Mouse (Mus musculus): ENCODE results near the gene Cldn15. TPM values are rescaled to one million over a fixed set of nuclear protein-coding genes. Genes with fewer than 3 reads are reported as not detected.

Cldn15 gene
- total RNA-seq, 2 experiments from 2014 or later, result 1.6 TPM

DNA sequence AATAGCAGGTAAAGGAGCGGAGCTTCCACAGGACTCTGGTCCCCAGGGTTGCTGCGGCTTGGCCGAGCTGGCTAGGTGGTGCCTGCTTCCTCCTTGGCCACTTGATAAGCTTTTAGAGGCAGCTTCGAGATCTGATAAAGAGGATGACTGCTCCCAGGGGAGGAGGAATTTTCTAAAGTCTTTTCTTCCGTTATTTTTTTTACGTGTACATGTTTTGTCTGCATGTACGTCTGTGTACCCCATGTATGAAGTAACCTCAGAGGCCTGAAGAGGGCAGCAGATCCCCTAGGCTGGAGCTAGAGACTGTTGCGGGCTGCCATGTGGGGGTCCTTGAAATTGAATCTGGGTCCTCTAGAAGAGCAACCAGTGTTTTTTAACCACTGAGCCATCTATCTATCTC, 14.6 kb downstream of the Cldn15 start:
- DNase-seq (ENCODE audit: low spot score), result no peak

DNA sequence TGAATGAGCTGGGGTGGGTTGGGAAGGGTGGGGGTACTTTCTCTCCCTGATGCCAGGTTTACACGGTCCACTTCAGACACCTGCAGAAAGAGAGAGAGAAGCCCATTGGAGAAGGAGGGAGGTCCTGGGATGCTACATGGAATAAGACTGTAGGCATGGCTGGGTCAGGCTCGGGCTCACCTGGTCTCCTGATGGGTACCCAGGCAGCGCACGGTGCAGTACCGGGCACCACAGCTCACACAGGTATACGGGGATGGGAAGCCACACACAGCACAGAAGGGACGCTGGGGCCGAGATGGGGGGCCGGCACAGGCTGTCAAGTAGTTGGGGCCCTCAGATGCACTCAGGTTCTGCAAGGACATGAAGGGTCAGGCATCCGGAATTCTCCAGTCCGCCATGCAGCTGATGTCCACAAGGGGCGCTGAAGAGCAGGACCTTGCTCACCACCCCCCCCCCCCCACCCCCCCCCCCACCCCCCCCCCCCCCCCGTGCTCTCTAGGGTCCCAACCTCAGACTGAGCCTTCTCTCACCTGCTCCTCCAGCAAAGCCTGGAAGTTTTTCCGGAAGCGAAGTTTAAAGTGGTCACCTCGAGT, 16.0 kb downstream of the Cldn15 start:
- DNase-seq (ENCODE audit: low spot score), result peak; percentile 39

DNA sequence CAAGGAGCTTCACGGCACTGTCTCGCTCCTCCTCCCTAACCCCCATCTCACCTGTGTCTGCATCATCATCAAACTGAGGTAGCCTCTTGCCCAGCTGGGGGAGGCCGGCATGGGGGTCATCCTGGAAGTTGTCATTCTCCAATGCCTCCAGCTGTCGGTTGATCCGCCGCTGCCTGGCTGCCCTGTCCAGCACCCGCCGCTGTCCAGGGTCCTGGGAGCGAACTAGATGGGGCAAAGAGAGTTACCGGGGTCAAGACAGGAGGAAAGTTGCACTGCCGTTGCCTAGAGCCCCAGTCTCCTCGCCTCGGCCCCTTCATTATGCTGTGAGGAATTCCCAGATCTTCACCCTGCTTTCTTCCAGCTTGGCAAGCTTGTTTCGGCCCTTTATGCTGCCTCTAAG, 18.4 kb downstream of the Cldn15 start:
- DNase-seq (ENCODE audit: low spot score), result no peak

DNA sequence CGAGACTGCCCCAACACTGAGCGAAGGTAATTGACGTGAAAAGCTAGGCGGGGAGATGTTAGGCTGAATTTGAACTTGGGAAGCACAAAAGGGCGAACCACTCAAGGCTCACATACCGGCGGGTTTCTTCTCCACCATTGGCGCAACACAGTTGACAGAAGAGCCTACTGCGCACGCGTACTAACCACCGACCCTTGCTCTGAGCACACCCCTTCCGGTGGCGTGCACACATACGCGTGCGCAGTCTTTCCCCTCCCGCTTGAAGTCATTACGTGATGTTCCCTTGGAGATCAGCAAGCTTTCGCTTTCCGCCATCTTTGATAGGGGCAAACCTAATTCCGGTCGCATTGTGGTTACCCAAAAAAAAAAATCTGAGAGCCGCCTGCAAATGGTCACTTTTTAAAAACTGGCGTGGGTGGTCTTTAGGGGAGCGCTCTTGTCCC, 20.3 kb downstream of the Cldn15 start, which contains the start of gene Plod3:
Plod3 (plus strand) TSS at position 325 of the 443 bp plus-strand sequence.
- DNase-seq (ENCODE audit: low spot score), result peak; percentile 97

DNA sequence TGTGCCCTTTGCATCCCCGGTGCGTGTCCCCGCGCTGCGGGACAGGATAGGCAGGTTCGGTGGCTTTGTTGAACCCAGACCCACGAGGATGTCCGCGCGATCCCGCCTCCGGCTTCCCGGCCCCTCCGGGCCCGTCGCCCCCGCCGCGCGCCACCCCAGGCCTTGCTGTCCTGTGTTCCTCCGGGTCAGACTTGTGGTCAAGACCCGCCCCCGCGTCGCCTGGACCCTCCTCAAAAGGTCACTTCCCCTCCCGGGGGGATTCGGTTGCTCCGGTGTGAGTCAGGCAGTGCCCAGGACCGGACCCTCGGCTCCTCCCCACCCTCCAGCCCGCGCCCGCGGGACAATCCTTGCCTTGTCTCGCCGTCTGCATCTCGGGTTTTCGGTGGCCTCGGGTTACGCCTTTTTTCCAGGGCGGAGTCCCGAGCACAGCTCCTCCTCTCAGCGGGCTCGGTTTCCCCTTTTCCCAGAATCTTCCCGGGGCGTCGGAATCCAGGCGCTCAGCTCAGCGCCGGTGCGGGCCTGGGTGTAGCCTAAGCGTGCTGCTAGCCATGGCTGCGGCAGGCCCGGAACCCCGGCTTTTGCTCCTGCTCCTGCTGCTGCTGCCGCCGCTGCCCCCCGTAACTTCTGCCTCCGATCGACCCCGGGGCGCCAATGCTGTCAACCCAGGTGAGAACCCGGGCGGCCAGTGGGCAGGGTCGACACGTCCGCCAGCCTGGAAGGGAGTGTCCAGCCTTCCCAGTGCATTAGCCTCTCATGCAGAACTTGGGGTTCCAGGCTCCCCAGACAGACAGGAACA, 20.9 kb downstream of the Cldn15 start:
- peak; percentile 83 for DNase-seq (ENCODE audit: low spot score)

DNA sequence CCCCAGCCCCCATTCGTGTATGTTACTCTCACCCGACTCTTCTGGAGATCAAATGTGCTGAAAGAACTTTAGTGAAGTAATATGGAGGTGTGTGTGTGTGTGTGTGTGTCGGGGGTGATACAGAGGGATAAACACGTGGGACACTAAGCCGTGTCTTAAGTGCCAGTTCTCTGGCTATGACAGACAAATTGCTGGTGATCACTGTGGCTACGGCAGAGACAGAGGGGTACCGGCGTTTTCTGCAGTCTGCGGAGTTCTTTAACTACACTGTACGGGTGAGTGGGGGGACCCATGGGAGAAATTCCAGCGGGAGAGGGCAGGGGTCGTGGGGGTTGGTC, 21.5 kb downstream of the Cldn15 start, which contains the start of gene Znhit1:
Znhit1 (minus strand) TSS at position 88 of the 338 bp plus-strand sequence.
- no peak for DNase-seq (ENCODE audit: low spot score)

DNA sequence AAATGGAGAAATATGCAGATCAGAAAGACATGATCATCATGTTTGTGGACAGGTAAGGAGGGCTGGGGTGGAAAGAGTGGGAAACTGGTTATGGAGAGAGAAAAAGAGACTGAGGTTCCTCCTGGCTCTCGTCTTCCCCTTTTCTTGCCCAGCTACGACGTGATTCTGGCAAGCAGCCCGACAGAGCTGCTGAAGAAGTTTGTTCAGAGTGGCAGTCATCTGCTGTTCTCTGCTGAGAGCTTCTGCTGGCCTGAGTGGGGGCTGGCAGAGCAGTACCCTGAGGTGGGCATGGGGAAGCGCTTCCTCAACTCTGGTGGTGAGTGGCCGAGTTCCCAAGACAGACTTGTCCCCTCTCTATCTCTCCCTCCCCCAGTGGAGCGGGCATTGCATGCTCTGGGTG, 22.0 kb downstream of the Cldn15 start:
- no peak for DNase-seq (ENCODE audit: low spot score)

DNA sequence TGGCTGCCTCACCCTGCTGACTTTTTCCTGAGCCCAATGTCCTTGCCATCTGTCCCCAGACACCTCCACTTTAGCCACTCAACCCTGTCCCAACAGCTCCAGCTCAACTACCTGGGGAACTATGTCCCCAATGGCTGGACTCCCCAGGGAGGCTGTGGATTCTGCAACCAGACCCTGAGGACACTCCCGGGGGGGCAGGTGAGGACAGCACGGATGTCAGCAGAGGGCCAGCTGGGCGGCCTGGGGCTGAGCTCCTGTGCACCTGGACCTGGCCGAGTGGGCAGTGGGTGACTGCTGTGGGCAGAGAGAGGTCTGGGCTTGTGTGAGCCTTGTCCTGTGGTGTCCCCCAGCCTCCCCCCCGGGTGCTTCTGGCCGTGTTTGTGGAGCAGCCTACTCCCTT, 23.4 kb downstream of the Cldn15 start:
- no peak for DNase-seq (ENCODE audit: low spot score)

DNA sequence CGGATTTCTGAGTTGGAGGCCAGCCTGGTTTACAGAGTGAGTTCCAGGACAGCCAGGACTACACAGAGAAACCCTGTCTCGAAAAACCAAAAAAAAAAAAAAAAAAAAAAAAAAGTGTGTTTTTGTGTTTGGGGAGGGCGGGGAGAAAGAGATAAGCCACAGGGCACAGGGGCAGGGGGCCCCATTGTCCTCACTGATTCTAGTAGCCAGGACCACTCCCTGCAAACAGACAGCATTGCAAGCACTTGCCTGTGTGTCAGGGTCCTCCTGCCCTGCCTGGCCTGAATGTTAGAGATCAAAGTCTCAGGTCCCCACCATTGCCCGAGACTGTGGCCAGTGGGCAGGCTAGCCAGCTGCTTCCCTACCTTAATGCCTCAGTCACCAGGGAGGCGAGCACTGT, 33.0 kb downstream of the Cldn15 start:
- no peak for DNase-seq (ENCODE audit: low spot score)

DNA sequence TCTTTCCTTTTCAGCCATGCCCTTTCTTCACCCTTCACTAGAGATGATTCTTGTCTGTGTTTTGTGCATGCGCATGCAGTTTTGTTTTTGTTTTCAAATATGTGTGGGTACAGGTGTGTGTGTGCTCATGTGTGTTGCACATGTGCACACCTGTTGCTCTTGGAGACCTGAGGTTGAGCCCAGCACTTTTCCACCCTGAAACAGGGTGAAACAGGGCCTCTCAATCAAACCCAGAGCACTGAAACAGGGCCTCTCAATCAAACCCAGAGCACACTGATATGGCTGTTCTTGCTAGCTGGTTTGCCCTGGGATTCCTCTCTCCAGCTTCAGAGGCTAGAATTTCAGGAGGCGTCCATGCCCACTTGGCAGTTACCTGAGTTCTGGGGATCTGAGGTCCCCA, 34.2 kb downstream of the Cldn15 start:
- DNase-seq (ENCODE audit: low spot score), result no peak

DNA sequence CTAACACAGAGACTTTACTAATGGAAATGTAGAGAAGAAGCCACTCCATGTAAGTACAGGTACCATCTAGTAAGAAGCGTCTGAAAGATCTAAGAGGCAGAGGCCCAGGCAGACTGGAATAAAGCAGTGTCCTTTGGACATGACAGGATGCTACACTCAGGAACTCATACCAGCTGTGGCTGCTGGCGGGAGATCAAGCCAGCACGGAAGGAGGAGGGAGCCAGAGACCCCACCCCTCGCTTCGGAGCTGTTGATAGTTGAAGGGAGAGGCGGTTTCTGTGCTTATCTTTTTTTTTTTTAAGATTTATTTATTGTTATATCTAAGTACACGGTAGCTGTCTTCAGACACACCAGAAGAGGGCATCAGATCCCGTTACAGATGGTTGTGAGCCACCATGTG, 40.9 kb downstream of the Cldn15 start:
- no peak for DNase-seq (ENCODE audit: low spot score)

DNA sequence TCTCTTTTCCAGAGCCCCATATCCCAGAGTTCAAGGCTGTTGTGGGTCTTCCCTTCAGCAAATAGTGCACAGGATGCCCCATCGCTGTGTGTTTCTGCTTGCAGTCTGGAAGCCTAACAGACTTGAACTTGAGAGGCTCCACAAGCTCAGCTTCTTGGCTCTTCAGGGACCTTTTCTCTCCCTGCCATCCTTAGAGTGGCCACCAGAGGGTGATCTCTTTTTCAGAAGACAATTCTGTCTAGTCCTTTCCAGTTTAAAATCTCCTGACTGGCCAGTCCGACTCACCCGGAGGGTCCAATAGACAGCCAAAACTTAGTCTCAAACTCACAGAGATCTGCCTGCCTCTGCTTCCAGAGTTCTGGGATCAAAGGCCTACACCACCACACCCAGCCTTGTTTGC, 43.6 kb downstream of the Cldn15 start:
- DNase-seq (ENCODE audit: low spot score), result no peak

DNA sequence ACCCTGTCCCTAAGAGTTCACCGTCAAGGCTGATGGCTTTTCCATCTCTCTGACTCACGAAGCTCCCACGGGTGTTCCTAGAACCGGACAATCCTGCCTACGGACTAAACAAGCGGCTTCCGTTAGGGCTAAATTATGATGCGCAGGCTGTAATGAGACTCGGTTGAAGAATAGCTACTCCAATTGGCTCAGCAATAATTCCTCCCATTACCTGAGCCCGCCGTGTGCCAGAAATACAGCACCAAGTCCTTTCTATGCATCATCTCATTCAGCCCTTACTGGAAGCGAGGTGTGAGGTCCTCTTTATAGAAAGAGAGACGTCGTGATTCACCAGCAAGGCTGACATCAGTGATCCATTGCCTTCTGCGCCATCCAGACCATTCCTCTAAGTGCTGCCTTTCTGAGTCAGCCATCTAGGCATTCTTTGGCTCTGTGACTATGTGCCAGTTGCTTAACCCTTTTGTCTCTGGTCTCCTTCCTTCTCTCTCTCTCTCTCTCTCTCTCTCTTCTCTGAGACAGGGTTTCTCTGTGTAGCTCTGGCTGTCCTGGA, 46.1 kb downstream of the Cldn15 start:
- no peak for DNase-seq (ENCODE audit: low spot score)

DNA sequence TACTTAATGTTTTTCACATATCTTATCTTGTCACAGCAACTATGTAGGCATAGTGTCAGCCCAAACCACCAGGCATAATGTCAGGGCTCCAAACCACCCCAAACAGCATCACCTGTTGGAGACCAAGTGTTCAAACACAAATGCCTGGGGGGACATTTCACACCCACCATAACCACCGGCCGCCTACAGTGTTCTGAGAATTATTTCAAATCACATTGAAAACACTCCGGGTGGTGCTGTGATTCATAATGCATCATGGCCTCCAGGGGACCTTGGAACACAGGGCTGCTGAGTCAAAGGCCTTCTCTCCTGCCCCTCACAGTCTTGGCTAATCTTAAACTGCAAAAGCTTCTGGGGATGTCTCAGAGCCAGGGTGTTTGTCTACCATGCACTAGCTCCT, 49.5 kb downstream of the Cldn15 start:
- no peak for DNase-seq (ENCODE audit: low spot score)

DNA sequence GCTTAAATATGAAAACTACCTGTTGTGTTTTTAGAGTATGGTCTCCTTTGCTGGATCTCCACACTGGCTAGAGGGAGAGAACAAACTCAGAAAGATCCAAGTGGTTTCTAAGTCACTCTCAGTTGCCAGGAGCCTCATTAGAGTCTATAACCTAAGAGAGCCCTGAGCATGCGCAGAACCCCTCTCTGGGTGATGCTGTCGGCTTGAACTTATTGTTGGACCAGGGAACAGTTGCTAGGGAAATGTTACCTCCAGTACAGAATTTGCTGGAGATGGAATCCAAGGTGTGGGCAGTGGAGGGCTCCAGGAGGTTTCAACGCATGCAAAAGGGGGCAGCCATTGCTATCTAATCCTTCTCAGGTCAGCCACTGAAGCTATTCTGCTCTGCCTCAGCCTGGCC, 57.9 kb downstream of the Cldn15 start:
- DNase-seq (ENCODE audit: low spot score), result no peak

DNA sequence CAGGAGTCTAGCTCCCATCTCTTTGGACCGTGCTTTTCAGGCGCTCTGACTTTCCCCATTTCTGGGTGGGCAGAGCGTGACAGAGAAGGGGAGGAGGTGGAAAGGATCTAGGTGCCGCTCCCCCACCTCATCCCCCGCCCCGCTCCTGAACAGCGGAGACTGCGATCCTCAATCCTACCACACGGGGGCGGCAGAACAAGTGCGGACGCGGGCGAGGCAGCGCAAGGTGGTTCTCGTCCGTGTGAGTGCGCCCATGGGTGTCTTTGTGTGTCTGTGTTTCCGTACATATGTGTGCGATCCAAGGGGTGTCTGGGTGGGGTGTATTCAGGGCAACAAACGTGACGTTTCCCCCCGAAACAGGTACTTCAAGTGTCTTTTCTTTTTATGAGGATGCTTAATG, 58.7 kb downstream of the Cldn15 start:
- DNase-seq (ENCODE audit: low spot score), result peak; percentile 72

Small RNAs within 50 kb of the gene (microRNA-seq; reads per million reads assigned to microRNA genes)
- gene Mir702, result 15.3 reads per million, percentile 30 among the genes with 10 or more reads in this experiment

Other genes starting within 250 kb of the Cldn15 start
- gene Col26a1, start 83.4 kb upstream of the Cldn15 start, total RNA-seq (2021), result under 1 TPM; 0.31 to 0.75 TPM
- gene Ift22, start 58.5 kb upstream of the Cldn15 start, total RNA-seq (2021), result 1 to 10 TPM; 4.4 to 5.3 TPM
- gene Fis1, start 13.3 kb upstream of the Cldn15 start, total RNA-seq (2021), result 100 to 1,000 TPM; 173 to 186 TPM
- gene Plod3, start 20.4 kb downstream of the Cldn15 start, total RNA-seq (2021), result 10 to 100 TPM; 16.8 to 19.7 TPM
- gene Znhit1, start 21.4 kb downstream of the Cldn15 start, total RNA-seq (2021), result 10 to 100 TPM; 73.3 to 76.9 TPM
- gene Vgf, start 59.8 kb downstream of the Cldn15 start, total RNA-seq (2021), result not detected
- gene Ap1s1, start 79.5 kb downstream of the Cldn15 start, total RNA-seq (2021), result 10 to 100 TPM; 14.0 to 17.1 TPM
- 1 to 10 TPM; 4.9 to 5.5 TPM for gene Serpine1, start 105.7 kb downstream of the Cldn15 start, total RNA-seq (2021)
- gene Trim56, start 149.6 kb downstream of the Cldn15 start, total RNA-seq (2021), result 1 to 10 TPM; 7.4 to 8.0 TPM
- not detected for gene Muc3, start 182.7 kb downstream of the Cldn15 start, total RNA-seq (2021)
- under 1 TPM; 0.11 to 0.12 TPM for gene Muc3a, start 245.8 kb downstream of the Cldn15 start, total RNA-seq (2021)